Mouse (Mus musculus) lung, adult 2 months (tissue): Measurements from ENCODE around the gene Nfe2.

Source experiments
- CTCF ChIP-seq: fragments of 200-500 bp; IDR thresholded peaks from 2 replicates; pipeline ENCODE4 v1.5.1; 2011; ENCODE audit warnings: mild to moderate bottlenecking, low read length, control low read depth; ENCODE audit not compliant: insufficient read depth
- POLR2A ChIP-seq: fragments of 200-500 bp; IDR thresholded peaks from 2 replicates; pipeline ENCODE4 v1.6.1; 2011; ENCODE audit warnings: low read depth, mild to moderate bottlenecking, control low read depth, low read length, borderline replicate concordance; ENCODE audit errors: extremely low read depth

DNA sequence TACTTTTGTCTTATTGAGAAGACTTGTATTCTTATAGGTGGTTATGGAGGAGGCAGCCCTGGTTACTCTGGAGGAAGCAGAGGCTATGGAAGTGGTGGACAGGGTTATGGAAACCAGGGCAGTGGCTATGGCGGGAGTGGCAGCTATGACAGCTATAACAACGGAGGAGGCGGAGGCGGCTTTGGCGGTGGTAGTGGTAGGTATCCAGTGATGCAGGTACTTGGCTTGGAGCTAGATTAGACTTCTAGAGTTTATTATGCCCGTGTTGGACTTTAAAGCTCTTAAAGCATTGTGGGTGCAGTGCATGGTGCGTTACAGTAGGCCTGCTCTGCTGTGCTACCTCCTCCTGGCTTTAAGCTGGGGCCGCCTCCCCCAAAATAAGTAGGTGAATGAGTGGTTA, 15.3 kb downstream of the Nfe2 start:
- TF ChIP-seq CTCF: no peak
- no peak for TF ChIP-seq POLR2A
